Mouse (Mus musculus) ES-E14 (cell line): ENCODE data around the gene Zbtb26.

Source experiments
- CHD2 ChIP-seq: IDR thresholded peaks from 2 replicates; pipeline ENCODE4 v1.6.1; 2014; ENCODE audit warnings: mild to moderate bottlenecking, low read depth, low read length, inconsistent platforms
- HCFC1 ChIP-seq: IDR thresholded peaks from 2 replicates; pipeline ENCODE4 v1.6.1; 2012; ENCODE audit warnings: low read length, inconsistent platforms, borderline replicate concordance; ENCODE audit not compliant: insufficient read depth
- MAFK ChIP-seq: IDR thresholded peaks from 2 replicates; pipeline ENCODE4 v1.6.1; 2014; ENCODE audit warnings: mild to moderate bottlenecking, low read depth, low read length, inconsistent platforms; ENCODE audit not compliant: insufficient read depth
- ZNF384 ChIP-seq: IDR thresholded peaks from 2 replicates; pipeline ENCODE4 v1.6.1; 2012; ENCODE audit warnings: low read depth, low read length, inconsistent platforms

- no peak for TF ChIP-seq HCFC1
- TF ChIP-seq ZNF384 = no peak
- TF ChIP-seq MAFK = no peak
- TF ChIP-seq CHD2 = no peak
These were observed 19.3 kb downstream of the Zbtb26 start for GRCm38 (mm10) chr2:37423671-37424070.
